Mouse (Mus musculus) adipocyte (in vitro differentiated cells): ENCODE data around the gene Gm49403.

Source experiments
- DNase-seq: peaks from one replicate; pipeline ENCODE4 v3.0.0-alpha.2; 2016; ENCODE audit warnings: low spot score

Gm49403 gene

GRCm38 (mm10) chr19:8911810-8912209, 28.1 kb downstream of the Gm49403 start:
- no peak for DNase-seq

GRCm38 (mm10) chr19:8914212-8914611, 30.5 kb downstream of the Gm49403 start:
- DNase-seq: no peak

GRCm38 (mm10) chr19:8919000-8919399, 35.3 kb downstream of the Gm49403 start:
- no peak for DNase-seq

- DNase-seq: no peak
Observed at GRCm38 (mm10) chr19:8919684-8920072, 35.9 kb downstream of the Gm49403 start.

GRCm38 (mm10) chr19:8920073-8920736, 36.5 kb downstream of the Gm49403 start, which contains the start of gene B3gat3:
TSS of gene B3gat3 (plus strand) at chr19:8920374.
- DNase-seq: peak; percentile 97

GRCm38 (mm10) chr19:8920836-8921291, 37.1 kb downstream of the Gm49403 start:
- DNase-seq: peak; percentile 61

- DNase-seq: no peak
Observed at GRCm38 (mm10) chr19:8921741-8922140, 38.0 kb downstream of the Gm49403 start.

- no peak for DNase-seq
Observed at GRCm38 (mm10) chr19:8926766-8927165, 43.0 kb downstream of the Gm49403 start.

GRCm38 (mm10) chr19:8927891-8928525, 44.3 kb downstream of the Gm49403 start:
- no peak for DNase-seq

- no peak for DNase-seq
Observed at GRCm38 (mm10) chr19:8928689-8929223, 45.0 kb downstream of the Gm49403 start.

GRCm38 (mm10) chr19:8929224-8930088, 45.7 kb downstream of the Gm49403 start, which contains the start of the genes Rom1 and Eml3:
TSS of gene Rom1 (minus strand) at chr19:8929356.
TSS of gene Eml3 (plus strand) at chr19:8929552.
- DNase-seq: peak; percentile 96

- peak; percentile 28 for DNase-seq
Observed at GRCm38 (mm10) chr19:8930117-8930516, 46.4 kb downstream of the Gm49403 start.

- DNase-seq: no peak
Observed at GRCm38 (mm10) chr19:8930771-8931170, 47.0 kb downstream of the Gm49403 start.

GRCm38 (mm10) chr19:8936736-8937135, 53.0 kb downstream of the Gm49403 start:
- no peak for DNase-seq
